Mouse (Mus musculus) hindlimb bud, embryonic 11.5 days (tissue): Measurements from ENCODE around the gene Prr14l.
"Not testable (repeated sequence)": the region's sequence is repeated elsewhere in the genome, so short reads cannot be mapped to it uniquely, and the experiment has no call there.

ENCODE experiments used
- DNase-seq: peaks from one replicate; pipeline ENCODE4 v3.0.0-alpha.2; 2012; ENCODE audit warnings: low read depth, low spot score; ENCODE audit errors: extremely low spot score

Gene Prr14l

GRCm38 (mm10) chr5:32853731-32854507 is at the start of gene Prr14l:
Gene Prr14l, minus strand, starts transcription at chr5:32854256.
- peak; percentile 62 for DNase-seq

DNA sequence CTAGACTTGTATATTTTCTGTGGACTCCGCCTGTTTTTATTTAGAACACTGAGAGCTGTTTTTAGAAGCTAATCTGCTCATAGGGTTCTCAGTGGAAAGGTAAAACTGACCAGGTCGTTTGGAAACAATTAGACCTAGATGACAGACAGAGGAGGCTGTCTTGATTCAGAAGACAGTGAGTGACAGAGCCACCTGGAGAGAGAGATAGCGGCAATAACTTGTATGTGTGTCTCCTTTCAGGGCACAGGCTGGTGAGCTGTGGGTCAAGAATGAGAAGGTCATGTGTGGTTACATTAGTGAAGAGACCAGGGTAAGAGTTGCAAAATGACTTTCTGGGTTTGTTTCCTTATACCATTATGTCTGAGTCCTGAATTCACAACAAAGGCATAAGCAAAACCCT is 32.7 kb upstream of the Prr14l start:
- no peak for DNase-seq

DNA sequence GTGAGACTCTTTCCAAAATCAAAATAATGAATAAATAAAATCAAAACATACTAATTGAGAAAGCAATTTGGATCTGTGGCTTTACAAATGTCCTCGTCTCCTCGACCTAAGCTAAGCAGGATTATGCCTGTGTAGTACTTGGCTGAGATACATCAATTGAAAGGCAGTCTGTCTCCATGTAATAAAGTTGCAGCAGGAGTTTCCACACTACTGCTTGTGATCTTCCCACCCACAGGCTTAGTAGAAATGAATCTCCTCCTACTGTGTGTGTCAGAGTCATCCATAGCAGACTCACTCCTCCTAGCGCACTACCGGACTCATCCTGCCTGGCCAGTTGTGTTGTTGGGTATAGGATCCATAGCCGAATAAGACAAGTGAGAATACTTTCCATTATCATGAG is 18.3 kb upstream of the Prr14l start:
- DNase-seq: no peak

DNA sequence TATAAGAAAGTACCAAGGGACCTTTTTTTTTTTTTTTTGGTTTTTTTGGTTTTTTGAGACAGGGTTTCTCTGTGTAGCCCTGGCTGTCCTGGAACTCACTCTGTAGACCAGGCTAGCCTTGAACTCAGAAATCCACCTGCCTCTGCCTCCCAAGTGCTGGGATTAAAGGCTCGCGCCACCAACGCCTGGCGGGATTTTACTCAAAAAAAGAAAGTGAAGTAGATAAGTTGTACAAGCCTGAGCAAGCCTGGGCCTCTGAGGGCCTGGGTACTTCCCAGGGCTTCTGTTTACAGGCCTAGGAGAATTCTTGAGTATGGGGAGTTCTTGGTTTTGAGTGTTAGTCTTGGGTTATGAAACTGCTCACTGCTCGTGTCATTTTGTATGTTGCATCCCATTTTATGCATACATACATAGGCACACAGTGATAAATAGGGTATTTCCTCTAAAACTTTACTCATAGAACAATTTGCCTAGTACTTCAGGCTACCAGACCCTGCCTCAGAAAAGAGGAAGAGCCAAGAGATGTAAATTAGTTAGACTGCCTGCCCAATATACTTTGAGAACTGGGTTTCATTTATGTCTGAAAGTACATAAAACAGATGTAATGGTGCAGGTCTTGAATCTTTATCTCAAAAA is 15.5 kb upstream of the Prr14l start:
- no peak for DNase-seq

DNA sequence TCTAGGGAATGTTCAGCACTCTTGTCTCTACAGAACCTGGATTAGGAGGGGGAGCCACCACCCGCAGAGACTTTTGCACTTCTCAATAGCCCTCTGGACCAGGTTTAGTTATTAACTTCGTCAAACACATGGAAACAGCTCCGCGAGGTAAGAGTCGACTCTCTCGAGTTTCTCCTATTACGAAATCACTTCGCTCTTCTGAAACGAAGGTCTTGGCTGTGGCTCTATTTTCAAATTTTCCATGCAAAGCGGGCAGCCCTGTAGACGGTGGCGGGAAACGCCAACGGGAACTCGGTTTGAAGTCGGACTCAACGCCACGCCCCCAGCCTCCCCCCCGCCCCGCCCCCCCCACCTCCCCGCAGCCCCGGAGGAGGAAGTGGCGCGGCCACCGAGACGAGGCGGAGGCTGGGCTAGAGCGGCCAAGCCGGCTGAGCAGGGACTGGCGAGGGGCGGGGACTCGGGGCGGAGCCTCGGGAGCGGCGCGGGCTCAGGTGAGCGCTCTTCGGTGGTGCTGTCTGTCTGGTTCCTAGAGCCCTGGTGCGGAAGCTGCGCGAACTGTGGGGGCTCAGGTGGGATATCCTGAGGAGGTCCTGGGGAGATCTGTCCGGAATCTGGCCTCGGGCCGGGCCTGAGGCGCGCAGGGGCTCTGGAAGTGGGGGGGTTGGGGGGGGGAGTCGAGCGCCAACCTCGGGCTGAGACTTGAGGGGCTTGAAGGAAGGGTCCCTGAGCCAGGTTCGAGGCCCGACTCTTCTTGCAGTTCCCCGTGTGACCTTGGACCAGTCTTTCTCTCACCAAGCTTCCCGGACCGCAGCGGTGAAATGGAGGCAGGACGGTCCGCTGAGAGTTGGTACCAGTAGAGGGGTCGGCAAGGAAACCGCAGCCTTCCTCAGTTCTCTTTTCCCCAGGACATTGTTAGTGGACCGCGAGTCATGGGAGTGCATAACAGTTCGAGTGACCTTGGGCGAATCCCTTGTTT is 9.5 kb upstream of the Prr14l start, which contains the start of gene Depdc5:
Gene Depdc5, plus strand, starts transcription at position 449 of the 976 bp plus-strand sequence.
- peak; percentile 54 for DNase-seq

DNA sequence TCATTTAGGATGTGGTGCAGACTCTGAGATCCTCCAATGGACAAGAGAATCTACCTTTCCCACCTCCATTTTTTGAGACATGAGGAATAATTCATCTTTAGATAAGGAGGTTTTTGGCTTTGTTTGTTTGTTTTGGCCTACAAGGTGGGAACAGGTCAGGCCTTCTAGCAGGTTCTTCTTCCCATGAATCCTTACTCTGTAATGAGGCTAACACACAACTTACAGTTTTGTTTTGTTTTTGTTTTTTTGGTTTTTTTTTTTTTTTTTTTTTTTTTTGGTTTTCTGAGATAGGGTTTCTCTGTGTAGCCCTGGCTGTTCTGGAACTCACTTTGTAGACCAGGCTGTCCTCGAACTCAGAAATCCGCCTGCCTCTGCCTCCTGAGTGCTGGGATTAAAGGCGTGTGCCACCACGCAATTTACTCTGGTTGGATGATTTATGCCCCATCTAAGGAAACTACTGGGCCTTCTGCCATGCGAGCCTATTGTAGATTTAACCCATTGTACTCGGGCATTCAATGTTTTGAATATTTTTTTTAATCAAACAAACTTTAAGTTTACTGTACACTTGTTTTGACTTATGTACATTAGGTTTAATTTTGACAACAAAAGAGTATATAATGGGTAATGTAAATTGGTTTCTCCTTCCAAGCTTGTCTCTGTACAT is 8.5 kb upstream of the Prr14l start:
- no peak for DNase-seq

DNA sequence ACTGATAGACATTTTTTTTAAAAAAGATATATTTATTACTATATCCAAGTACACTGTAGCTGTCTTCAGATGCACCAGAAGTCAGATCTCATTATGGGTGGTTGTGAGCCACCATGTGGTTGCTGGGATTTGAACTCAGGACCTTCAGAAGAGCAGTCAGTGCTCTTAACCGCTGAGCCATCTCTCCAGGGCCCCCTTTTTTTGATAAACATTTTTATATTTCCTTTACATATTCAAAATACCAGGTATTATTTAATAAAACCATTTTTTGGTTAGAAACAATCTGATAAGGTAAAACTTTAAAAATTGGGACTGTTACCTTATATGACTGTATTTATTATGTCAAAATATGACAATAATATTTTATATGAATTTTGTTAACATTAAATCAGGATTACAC is 7.0 kb upstream of the Prr14l start:
- DNase-seq: no peak

DNA sequence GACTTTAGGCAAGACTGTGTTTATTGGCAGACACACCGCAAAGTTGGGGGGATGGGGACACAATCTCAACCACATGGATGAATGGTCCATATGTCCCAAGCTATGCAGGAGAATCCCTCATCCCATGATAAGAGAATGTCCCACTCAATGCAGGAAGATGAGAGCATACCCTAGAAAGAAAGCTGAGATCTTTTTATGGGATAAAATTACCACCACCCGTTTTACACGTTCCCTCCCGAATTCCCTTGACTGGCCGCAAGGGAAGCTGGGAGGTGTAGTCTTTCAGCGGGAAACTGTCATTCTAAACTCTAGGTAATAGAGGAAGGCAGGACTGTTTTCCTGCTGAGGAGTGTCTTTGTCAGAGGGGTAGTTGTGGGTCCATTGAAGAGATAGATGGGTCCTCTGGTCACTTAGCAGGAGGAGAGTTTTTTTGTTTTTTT is 3.7 kb upstream of the Prr14l start:
- DNase-seq: no peak

- not testable (repeated sequence) for DNase-seq
Measured at GRCm38 (mm10) chr5:32855274-32855673, 1.2 kb upstream of the Prr14l start.

DNA sequence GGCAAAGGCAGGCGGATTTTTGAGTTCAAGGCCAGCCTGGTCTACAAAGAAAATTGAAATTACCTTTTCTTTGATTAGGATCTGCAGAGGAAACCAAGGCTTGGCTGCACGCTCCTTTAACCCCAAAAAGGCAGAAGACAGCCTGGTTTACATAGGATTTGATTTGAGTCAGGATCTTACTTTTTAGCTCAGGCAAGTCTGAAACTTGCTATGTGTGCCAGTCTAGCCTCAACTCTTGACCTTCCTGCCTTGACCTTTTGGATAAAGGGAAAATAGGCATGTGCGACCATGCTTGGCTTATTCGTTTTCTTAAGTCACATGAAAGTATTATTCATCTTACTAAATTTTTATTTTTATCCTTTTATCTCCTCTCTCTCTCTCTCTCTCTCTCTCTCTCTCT is 762 bp upstream of the Prr14l start:
- DNase-seq: no peak

DNA sequence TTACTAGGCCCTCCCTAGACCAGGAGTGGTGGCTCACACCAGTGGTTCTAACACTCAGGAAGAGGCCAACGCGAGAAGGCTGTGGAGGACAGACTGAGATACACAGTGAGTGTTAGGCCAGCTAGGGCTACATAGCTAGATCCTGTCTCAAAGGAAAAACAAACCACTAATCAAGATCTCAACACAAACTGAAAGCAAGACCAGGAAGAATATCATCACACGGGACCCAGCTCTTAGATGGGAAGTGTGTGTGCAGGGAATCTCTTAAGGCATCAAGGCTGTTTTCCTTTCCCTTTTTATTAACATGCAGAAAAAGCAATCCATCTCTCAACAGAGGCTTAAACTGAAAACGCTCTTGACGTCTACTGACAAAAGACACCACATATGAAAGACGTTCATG is 2.0 kb downstream of the Prr14l start:
- no peak for DNase-seq

GRCm38 (mm10) chr5:32849580-32849979 is 4.5 kb downstream of the Prr14l start:
- not testable (repeated sequence) for DNase-seq

- no peak for DNase-seq
Measured at GRCm38 (mm10) chr5:32849178-32849577, 4.9 kb downstream of the Prr14l start.

GRCm38 (mm10) chr5:32840029-32840428 is 14.0 kb downstream of the Prr14l start:
- DNase-seq: no peak

GRCm38 (mm10) chr5:32836976-32837375 is 17.1 kb downstream of the Prr14l start:
- no peak for DNase-seq

DNA sequence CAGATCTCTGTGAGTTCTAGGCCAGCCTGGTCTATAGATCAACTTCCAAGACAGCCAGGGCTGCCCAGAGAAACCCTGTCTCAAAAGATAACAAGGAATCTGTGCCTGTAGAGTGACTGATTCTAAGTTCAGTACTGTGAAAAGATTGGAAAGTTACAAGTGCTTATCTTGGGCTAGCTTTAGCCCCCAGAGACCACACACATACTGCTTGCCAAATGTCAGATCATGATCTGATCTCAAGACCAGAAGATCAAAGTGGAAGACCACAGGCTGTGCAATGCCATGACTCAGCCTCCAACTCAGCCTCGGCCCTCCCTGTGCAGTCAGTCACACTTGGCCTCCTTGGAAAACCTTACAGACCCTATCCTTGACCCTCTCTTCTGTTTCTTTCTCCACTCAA is 19.6 kb downstream of the Prr14l start:
- DNase-seq: no peak

GRCm38 (mm10) chr5:32830054-32830453 is 24.0 kb downstream of the Prr14l start:
- no peak for DNase-seq

DNA sequence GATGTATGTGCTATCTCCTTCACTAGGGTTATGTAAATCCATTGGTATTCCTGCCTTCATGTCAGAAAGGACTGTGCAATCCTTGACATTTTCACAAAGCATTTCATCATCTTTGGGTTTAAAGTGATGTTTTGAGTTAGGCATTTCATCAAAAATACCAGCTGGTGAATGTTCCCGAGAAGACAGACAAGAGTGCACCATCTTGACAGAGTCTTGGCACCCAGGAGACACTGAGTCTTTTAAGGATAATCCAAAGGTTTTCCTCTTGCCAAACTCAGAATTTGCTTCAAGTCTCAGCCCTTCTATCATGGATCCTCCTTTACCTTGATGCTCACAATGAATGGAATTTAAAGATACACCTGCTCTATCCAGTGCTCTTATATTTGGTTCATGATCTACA is 25.3 kb downstream of the Prr14l start:
- not testable (repeated sequence) for DNase-seq

GRCm38 (mm10) chr5:32827009-32827408 is 27.0 kb downstream of the Prr14l start, which contains the start of gene Gm20671:
Gene Gm20671, minus strand, starts transcription at chr5:32827109.
- no peak for DNase-seq

DNA sequence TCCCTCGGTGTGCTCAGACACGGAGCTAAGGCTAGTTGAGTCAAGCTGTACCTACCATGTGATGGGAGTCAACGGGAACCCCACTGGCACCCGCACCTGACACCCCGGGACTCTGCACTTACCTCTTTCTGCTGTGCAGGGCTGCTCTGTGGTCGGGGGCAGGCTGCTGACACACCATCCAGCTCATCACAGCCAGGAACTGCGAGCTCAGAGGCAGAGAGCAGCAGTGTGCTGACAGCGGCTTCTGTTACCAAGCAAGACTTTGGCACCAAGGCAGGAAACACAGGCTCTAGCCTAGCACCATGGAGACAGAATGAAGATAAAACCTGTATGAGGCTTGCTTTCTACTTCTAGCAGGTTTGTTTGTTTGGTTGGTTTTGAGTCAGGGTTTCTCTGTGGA is 33.6 kb downstream of the Prr14l start:
- no peak for DNase-seq

DNA sequence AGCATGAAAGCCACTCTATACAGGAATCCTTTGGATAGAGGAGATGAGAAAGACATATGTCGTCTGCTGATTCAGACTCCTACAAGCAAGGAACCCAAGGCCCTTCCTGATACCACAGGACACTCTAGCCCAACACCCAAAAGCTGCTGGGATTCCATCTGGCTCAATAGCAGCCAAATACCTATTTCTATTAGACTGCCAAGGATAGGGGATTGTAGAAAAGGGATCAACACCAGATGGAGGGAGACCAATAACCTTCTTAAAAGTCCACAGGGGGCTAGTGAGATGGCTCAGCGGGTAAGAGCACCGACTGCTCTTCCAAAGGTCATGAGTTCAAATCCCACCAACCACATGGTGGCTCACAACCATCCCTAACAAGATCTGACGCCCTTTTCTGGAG is 38.7 kb downstream of the Prr14l start:
- no peak for DNase-seq
